Mouse (Mus musculus) thymus, postnatal 4 days (tissue): ENCODE data around the gene Mapkap1.

Experiments
- DNase-seq: peaks from one replicate; pipeline ENCODE4 v3.0.0; 2021

The Mapkap1 gene

DNA sequence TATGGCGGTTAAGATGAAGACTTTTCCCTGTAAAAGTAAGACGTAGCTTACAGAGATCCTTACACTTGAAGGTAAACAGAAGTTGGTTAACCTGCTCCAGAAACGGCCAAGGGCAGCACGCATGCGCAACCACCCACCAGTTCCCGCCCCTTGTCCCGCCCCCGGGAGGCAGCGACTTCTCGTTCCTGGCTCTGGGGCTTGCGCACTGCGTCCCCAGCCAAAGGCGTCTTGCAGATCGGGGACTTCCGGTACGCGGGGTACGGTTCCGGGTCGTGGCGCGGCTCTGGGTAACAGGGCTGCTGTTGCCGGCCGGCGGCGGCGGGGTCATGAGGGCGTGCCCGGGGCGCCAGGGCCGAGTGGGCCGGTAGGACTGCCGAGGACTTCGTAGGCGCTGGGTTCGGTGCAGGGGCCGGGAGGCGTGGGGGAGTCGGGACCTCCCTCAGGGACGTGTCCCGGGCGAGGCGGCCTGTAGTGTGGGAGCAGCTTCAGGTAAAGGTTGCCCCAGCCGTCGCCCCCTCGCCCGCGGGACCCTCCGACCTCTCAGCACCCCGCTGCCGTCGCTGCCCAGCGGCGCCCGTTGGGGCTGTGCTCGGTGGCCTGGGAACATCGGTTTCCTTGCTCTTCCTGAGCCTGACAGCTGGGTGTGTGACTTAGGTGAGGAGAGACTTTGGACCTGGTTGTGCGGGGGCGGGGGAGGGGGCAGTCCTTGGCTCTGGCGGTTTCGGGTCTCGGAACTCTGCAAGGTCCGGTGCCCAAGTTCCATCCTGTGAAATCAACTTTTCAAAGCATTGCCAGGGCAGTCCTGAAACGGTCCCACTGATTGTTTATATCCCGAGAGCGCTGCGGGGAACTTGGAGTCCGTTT is at the start of gene Mapkap1:
TSS of gene Mapkap1 (plus strand) at position 171 of the 864 bp plus-strand sequence.
- DNase-seq = peak; percentile 98

- DNase-seq = no peak
These were observed 42.9 kb upstream of the Mapkap1 start for GRCm38 (mm10) chr2:34363678-34364077.

DNA sequence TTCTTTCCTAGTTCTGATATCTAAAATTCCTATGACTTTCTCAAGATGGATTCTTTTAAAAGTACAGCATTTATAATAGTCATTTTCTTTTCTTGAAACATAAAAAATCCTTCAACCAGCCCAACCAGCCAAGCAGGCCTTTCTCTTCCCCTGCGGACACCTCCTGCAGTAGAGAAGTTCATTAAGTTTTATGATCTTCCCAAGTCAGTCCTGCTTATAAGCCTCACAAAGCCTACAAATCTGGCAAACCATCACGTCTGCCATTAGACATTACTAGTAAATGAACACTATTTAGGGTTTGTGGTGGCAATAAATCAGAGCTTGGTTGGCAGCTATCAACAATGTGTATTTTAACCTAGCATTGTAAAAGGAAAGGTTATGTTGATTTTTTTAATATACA is 39.5 kb upstream of the Mapkap1 start:
- DNase-seq = no peak

DNA sequence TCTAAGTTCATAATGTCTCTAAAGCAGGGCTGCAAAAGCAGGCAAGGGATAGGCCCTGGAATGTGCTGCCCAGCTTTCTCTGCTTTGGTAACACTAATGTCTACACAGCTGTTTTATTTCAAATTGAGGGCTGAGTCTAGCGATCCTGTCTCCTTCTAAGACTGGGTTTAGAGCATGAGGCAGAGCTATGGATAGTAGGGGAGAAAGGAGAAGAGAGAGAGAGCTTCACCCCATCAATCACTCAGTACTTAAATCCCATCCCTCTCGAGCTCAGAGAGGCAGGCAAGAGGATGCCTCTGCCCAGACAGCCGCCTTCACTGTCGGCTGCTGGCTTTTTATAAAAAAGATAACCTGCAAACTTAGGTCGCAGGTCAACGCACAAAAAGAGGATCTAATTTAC is 38.2 kb upstream of the Mapkap1 start:
- DNase-seq = no peak

- no peak for DNase-seq
These were observed 36.2 kb upstream of the Mapkap1 start for GRCm38 (mm10) chr2:34370349-34370724.

DNA sequence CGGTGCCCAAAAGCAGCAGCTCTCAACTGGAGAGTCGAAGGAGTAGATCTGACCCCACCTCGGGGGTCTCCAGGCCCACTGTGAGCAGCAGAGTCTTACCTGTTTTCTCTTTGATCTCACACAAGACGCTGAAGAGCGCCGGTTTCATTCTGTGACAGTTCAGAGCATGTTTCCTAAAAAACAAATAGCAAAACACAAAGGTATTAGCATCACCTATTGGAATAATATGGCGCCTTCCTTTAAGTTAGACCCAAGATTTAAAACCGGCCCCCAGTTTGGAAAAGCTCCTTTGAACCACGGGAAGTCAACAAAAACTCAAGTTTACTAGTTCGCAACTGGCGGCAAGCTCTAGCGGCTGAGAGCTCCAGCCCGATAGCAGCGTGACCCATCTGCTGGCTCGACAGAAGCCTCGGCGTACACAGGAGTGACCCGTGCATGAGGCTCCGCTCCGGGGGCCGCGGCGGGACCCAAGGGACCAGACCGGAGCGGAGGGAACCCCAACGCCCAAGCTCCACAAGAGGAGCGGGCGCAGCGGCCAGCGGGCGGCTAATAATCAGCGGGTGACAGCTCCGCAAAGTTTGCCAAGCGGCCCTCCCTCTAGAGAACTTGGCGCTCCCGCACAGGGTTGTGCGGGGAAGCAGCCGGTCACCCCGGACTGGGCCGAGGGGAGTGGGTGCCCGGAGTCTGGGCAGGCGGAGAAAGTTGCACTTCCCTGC is 35.7 kb upstream of the Mapkap1 start:
- peak; percentile 45 for DNase-seq

DNA sequence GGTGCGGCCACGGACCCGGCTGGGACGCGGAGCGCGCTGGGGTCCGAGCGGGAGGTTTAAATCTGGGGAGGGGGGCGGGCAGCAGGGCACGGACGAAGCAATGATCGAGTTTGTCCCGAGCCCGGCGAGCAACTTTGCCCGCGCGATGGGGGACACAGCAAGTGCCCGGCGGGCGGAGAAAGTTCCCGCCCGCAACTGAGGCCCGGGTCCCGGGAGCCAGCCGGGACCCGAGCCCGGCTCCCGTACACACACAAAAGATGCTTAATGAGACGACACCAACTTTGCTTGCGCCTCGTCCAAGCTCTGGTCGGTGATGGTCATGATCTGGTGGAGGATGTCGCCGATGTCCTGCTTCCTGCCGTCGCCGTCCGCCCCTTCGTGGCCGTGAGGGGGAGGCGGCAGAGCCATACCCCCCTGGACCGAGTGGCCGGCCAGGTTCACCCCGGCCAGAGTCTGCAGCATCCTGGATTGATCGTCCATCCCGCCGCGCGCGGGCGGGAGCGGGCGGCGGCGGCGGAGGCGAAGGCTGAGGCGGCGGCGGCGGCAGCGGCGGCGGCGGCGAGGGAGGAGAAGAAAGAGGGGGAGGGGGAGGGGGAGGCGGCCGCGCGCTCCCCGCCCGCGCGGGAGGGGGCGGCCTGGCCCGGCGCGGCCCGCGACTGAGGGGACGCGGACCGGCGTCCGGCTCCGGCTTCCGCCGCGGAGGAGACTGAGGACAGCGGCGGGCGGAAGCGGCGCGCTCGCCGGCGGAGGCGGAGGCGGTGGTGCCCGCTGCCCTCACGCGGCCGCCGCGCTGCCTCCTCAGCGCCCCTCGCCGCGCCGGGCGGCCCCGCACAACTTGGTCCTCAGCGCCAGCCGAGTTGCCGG is 34.9 kb upstream of the Mapkap1 start:
- DNase-seq = peak; percentile 62

DNA sequence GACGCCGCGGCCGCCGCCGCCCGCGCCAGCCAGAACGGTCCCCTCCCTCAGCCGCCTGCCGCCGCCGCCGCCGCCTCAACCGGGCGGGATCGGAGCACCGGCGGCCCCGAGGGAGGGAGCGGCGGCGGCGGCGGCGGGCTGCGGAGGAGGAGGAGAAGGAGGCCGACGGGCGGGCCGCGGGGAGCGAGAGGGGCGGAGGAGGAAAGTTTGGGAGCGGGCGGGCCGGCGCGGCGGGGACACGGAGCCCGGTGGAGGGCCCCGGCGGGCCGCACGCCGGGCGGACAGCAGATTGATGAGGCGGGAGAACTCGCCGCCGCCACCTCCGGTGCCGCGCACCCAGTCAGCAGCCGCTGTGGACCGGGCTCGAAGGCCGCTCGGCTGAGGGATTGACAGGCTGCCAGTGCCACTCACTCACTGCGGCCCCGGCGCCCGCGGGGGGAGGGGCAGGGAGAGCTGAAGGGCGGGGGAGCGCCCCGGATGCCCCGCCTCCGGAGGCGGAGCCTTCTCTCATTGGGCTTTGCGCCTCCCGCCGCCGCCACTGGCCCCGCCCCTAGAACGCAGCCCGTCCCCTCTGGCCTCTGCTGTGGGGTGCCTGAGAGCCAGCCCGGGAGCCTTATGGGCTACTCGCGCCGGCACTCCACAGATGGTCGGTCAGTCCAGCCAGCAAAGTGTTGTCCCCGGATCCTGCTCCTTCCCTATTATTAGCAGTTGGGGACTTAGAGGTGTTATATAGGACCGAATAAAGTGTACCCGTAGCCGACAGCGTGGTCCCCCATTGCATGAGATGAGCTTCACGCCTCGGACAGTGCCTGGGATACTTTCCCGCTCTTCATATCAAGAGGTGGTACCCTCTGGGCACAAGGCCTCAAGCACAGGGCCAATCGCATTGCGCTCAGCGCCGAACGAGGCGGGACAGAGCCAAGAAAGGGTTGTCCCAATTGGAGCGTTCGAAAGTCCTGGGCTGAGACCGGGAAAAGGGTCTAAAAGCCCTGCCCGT is 34.0 kb upstream of the Mapkap1 start, which contains the start of gene Pbx3:
TSS of gene Pbx3 (minus strand) at position 838 of the 997 bp plus-strand sequence.
- DNase-seq = peak; percentile 99

GRCm38 (mm10) chr2:34373886-34374285 is 32.7 kb upstream of the Mapkap1 start:
- DNase-seq = no peak

DNA sequence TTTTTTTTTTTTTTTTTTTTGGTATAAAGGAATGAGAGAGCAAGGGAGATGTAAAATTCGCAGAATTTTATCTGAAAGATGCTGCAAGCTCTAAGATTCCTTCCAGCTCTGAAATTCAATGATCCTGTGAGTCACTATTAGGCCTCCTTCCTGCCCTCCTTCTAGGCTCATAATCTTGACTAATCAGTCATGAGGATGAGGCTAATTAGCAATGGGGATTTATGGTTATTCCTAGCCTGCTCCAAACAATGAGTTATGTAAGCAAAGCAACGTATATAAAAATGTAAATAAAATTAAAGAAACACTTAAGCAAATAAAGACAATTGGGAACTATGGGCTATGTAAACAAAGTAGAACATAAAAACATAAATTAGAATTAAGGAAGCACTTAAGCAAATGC is 32.2 kb upstream of the Mapkap1 start:
- DNase-seq = no peak

DNA sequence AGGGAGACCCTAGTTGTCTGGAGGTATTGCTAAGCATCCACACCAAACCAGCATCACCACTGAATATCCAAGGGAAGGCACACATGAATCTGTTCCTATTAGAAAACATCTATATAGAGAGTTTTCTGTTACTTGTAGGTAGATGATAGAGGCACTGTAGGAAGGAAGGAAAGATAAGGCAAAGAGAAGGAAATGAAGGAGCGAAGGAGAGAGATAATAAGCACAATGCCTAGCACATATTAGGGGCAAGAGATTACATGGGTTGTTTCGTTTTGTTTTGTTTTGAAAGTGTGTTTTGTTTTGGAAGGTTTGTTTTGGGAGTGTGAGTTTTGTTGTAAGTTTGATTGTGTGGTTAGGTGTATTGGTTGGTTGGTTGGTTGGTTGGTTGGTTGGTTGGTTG is 27.6 kb upstream of the Mapkap1 start:
- no peak for DNase-seq

DNA sequence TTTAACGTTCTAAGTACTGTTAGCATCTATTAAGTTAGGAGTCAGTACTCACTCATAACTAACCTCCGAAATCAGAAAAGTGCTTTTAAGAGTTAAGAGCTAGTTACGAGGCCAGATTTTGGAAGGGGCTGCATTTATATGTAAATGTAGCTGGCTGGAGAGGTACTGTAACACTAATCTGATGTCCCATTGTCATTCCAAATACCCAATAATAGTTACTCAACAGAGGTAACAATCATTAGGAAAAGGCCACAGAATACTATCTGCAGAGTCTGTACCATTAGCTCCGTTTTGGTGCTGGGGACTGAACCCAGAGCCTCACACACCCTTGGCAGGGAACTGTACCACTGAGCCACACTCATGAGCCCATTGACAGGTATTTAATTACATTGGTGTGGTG is 7.0 kb upstream of the Mapkap1 start:
- no peak for DNase-seq

GRCm38 (mm10) chr2:34407596-34407995 is 1.0 kb downstream of the Mapkap1 start:
- no peak for DNase-seq

- DNase-seq = no peak
These were observed 1.8 kb downstream of the Mapkap1 start for GRCm38 (mm10) chr2:34408341-34408740.

DNA sequence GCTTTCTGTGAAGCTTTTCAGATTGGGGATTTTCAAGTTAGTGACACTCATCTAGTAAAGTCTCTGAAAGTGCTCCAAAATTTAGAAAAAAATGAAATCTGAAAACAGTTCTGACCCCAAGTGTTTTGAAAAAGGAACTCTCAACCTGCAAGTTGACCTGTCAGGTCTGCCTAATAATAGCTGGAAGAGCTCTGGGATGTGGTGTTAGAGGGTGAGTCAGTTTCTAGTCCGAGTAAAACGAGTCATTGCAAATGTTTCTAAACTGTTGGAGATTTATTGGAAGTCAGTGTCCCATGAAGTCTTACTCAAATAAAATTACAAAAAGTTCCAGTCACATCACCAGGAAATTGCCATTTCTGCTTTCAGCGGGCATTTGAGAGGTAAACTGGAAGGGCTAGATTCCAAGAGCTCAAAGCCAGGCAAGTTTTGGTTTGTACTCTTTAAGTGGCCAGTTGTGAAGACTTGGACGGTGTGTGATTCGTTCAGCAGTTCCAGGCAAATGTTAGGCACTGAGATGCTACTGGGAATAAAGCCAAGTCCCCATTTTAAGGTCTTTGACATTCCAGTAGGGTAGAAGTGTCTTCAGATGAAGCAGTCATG is 3.3 kb downstream of the Mapkap1 start:
- no peak for DNase-seq

GRCm38 (mm10) chr2:34420256-34420655 is 13.7 kb downstream of the Mapkap1 start:
- DNase-seq = no peak

GRCm38 (mm10) chr2:34424186-34424585 is 17.6 kb downstream of the Mapkap1 start:
- DNase-seq = no peak

GRCm38 (mm10) chr2:34425573-34426223 is 19.1 kb downstream of the Mapkap1 start:
- no peak for DNase-seq

DNA sequence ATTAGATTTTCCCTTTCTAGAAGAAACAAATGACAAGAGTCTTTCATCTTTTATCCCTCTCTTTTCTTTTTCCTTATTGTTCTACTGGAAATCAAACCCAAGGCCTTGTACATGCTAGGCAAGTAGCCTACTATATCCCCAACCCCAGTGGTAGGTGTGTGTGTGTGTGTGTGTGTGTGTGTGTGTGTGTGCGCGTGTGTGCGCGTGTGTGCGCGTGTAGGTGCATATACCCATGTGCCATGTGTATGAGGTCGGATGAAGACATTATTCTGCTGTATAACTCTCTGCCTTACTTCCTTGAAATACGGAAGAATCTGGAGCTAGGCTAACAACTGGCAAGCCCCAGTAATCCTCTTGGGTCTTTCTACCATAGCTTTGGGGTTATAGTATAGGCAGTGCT is 24.1 kb downstream of the Mapkap1 start:
- DNase-seq = no peak

GRCm38 (mm10) chr2:34431701-34432372 is 25.3 kb downstream of the Mapkap1 start:
- no peak for DNase-seq
